Mouse (Mus musculus) testis, adult 2 months (tissue): ENCODE measurements around the gene Spns3.

ENCODE experiments used
- CTCF ChIP-seq: fragments of 200-500 bp; IDR thresholded peaks from 2 replicates; pipeline ENCODE4 v1.5.1; 2012; ENCODE audit warnings: low read depth, mild to moderate bottlenecking, inconsistent platforms, low read length, moderate library complexity; ENCODE audit not compliant: control insufficient read depth, insufficient read depth, insufficient replicate concordance
- POLR2A ChIP-seq: fragments of 200-500 bp; IDR thresholded peaks from 2 replicates; pipeline ENCODE4 v1.6.1; 2012; ENCODE audit warnings: low read depth, mild to moderate bottlenecking, inconsistent platforms, low read length, moderate library complexity; ENCODE audit not compliant: control insufficient read depth

DNA sequence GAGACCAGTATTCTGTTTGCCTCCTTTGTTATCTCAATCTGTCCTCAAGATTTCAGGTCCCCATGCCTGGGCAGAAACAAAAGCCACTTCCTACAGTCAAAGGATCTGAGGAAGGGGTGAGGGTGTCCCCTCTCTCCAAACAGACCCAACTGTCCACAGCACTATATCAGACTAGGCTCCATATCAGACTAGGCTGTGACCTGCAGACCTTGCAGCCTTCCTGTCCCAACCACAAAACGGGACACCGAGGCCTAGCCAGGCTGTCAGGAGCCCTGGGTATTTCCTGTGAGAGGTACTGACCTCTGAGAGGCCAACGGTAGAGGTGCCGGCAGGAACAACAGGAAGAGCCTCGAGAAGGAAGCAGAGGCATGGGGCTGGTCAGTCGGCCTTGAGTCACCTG is 65.8 kb downstream of the Spns3 start:
- TF ChIP-seq CTCF (no peak), POLR2A (no peak)
